Mouse (Mus musculus): ENCODE results near the gene Ap2m1. TPM values are rescaled to one million over a fixed set of nuclear protein-coding genes. Genes with fewer than 3 reads are reported as not detected.
"Not testable (repeated sequence)": the region's sequence is repeated elsewhere in the genome, so short reads cannot be mapped to it uniquely, and the experiment has no call there.

Gene Ap2m1
- 624 and 630 TPM in 2 replicates for polyA plus RNA-seq (2015; fragmentation: Nextera tagmentation; extraction: Ambion mirVana)

DNA sequence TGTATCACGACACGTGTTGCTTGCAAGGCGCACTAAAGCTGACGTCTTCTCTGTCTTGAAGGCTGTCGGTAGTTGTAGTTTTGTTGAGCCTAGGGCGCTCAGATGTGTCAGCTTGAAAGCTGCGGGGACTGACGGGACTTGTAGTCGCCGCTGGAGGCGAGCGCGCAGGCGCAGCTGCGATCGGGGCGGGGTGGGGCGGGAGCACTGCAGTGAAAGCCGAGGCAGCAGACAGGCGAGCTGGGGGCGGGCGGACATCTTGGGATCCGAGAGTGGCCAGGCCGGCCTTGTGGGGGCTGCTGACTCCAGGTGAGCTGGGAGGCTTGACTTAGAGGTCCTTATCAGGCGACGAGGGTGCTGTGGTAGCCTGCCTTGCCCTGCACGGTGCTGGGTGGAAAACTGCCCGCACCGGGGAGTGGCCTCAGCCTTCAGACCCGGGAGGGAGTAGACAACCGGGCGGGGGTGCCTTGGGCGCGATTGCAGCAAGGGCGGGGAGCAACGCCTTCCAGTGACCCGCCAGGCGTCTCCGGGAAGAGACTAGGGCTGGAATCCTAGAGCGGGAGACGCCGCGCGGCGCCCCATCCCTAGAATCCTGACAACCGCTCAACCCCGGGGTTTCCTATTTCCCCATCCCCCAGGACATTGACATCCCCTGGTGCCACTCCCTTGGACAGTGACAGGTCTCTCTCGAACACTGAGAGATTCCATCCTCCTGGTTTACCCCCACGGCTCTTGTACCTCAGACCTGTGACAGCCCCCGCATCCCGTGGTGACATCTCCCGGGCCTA, at the start of gene Ap2m1:
TSS of gene Ap2m1 (plus strand) at position 183 of the 785 bp plus-strand sequence.
- WGBS, result 0% methylated on average over 52 of the region's 52 CpGs
- peak; percentile 98 for ATAC-seq (ENCODE audit: low read depth)
- peaks cover 42% of the 10 kb centered on the region for H3K36me3 ChIP-seq (ENCODE audit: control insufficient read depth, insufficient read depth, low read length)

DNA sequence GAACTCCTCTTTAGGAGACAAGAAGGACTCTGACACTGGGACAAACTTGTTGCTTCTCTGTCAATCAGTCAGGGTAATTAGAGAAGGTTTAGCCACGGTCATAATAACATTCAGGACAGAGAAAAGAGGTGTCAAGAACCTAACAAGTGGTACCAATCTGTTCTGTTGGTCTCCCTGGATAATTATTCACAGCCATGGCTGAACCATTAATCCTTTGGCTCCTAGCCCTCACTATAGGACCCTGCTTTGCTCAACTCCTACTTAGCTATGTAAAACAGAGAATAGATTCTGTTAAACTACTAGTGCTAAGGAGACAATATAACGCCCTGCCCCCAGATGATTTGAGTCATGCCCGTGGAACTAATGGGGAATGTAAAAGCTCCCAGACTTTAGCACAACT, 49.2 kb upstream of the Ap2m1 start:
- WGBS, result 65% methylated on average over 3 of the region's 3 CpGs
- H3K4me2 ChIP-seq (ENCODE audit: low read depth, low read length), result no peak overlapping the region
- no peak for ATAC-seq (ENCODE audit: low read depth)
- H3K36me3 ChIP-seq (ENCODE audit: control insufficient read depth, insufficient read depth, low read length), result no peaks in the 10 kb centered on the region
- H3K4me1 ChIP-seq (replicated peaks; ENCODE audit: control insufficient read depth, insufficient read depth, low read length), result no peaks in the 10 kb centered on the region
- H3K27me3 ChIP-seq (ENCODE audit: control insufficient read depth, insufficient read depth, low read depth, low read length), result no peaks in the 10 kb centered on the region
- no peaks in the 10 kb centered on the region for H3K9me3 ChIP-seq (ENCODE audit: control insufficient read depth, low read length)
- no peak overlapping the region for H3K4me3 ChIP-seq (ENCODE audit: low read length)
- H3K9ac ChIP-seq (ENCODE audit: low read length), result no peak overlapping the region
- no peak overlapping the region for H3K27ac ChIP-seq (ENCODE audit: low read length)

More for the DNA sequence above, at the start of gene Ap2m1:
- H3K4me1 ChIP-seq (replicated peaks; ENCODE audit: control insufficient read depth, insufficient read depth, low read length), result peaks cover 20% of the 10 kb centered on the region
- H3K9me3 ChIP-seq (ENCODE audit: control insufficient read depth, low read length), result no peaks in the 10 kb centered on the region
- peak within 1 kb of the TSS; percentile 99 for H3K9ac ChIP-seq (ENCODE audit: low read length)
- peak within 1 kb of the TSS; percentile 91 for H3K4me3 ChIP-seq (ENCODE audit: low read length)
- no peaks in the 10 kb centered on the region for H3K27me3 ChIP-seq (ENCODE audit: control insufficient read depth, insufficient read depth, low read depth, low read length)
- H3K4me2 ChIP-seq (ENCODE audit: low read depth, low read length), result peak within 1 kb of the TSS; percentile 74
- peak within 1 kb of the TSS; percentile 87 for H3K27ac ChIP-seq (ENCODE audit: low read length)

DNA sequence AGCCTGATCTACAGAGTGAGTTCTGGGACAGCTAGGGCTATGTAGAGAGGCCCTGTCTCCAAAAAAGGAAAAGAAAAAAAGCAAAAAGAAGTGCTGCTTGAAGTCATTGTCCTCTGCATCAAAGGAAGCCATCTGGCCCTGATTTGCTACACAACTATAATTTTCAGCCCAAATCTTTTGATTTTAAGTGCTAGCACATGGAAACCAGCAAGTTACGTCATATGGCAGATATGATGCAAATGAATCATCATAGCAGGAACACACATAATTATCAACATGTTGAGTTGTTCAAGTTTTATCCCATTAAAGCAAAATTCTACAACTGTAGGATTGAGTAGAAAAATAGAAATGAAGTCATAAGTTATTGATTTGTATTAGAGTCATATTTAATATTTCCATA, 47.1 kb upstream of the Ap2m1 start:
- ATAC-seq (ENCODE audit: low read depth), result no peak
- H3K9me3 ChIP-seq (ENCODE audit: control insufficient read depth, low read length), result no peaks in the 10 kb centered on the region
- H3K4me1 ChIP-seq (replicated peaks; ENCODE audit: control insufficient read depth, insufficient read depth, low read length), result no peaks in the 10 kb centered on the region
- H3K4me3 ChIP-seq (ENCODE audit: low read length), result no peak overlapping the region
- 76% methylated on average over 1 of the region's 1 CpGs for WGBS
- H3K36me3 ChIP-seq (ENCODE audit: control insufficient read depth, insufficient read depth, low read length), result no peaks in the 10 kb centered on the region
- no peaks in the 10 kb centered on the region for H3K27me3 ChIP-seq (ENCODE audit: control insufficient read depth, insufficient read depth, low read depth, low read length)
- H3K27ac ChIP-seq (ENCODE audit: low read length), result no peak overlapping the region
- H3K9ac ChIP-seq (ENCODE audit: low read length), result no peak overlapping the region
- H3K4me2 ChIP-seq (ENCODE audit: low read depth, low read length), result no peak overlapping the region

DNA sequence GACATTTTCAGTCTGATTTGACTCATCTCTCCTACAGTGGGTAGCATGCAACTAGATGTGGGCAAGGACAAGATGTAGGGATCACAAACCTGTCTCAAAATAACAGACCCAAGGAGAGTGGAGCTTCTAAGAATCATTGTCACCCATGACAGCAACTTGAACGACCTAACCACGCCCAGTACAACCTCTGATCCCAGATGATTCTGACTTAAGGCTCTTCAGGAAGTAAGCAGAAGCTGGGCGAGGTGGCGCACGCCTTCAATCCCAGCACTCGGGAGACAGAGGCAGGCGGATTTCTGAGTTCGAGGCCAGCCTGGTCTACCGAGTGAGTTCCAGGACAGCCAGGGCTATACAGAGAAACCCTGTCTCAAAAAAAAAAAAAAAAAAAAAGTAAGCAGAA, 46.5 kb upstream of the Ap2m1 start:
- not testable (repeated sequence) for H3K4me2 ChIP-seq (ENCODE audit: low read depth, low read length); H3K9me3 ChIP-seq (ENCODE audit: control insufficient read depth, low read length); H3K4me1 ChIP-seq (replicated peaks; ENCODE audit: control insufficient read depth, insufficient read depth, low read length); ATAC-seq (ENCODE audit: low read depth); H3K4me3 ChIP-seq (ENCODE audit: low read length); H3K9ac ChIP-seq (ENCODE audit: low read length); H3K27ac ChIP-seq (ENCODE audit: low read length); H3K27me3 ChIP-seq (ENCODE audit: control insufficient read depth, insufficient read depth, low read depth, low read length); H3K36me3 ChIP-seq (ENCODE audit: control insufficient read depth, insufficient read depth, low read length)
- WGBS, result 85% methylated on average over 9 of the region's 9 CpGs

DNA sequence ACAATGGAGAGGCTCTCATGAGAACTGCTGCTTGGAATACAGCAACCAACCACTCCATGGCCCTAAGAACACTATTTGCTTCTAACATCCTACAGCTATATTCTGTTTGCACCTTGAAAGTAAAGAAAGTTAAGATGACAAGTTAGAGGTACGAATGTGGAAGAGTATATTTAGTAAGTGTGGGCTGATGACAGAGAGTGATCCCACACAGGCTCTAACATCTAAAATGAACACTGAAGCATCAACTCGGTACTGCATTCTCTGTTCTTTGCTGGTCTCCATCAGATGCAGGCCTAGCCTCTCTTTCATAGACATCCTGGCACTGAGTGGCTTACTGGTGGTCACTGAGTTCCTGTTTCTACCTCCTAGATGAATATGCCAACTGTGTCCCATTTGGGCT, 46.0 kb upstream of the Ap2m1 start:
- no peak overlapping the region for H3K9ac ChIP-seq (ENCODE audit: low read length)
- no peaks in the 10 kb centered on the region for H3K36me3 ChIP-seq (ENCODE audit: control insufficient read depth, insufficient read depth, low read length)
- H3K4me1 ChIP-seq (replicated peaks; ENCODE audit: control insufficient read depth, insufficient read depth, low read length), result no peaks in the 10 kb centered on the region
- no peaks in the 10 kb centered on the region for H3K9me3 ChIP-seq (ENCODE audit: control insufficient read depth, low read length)
- no peak overlapping the region for H3K4me3 ChIP-seq (ENCODE audit: low read length)
- no peak for ATAC-seq (ENCODE audit: low read depth)
- no peaks in the 10 kb centered on the region for H3K27me3 ChIP-seq (ENCODE audit: control insufficient read depth, insufficient read depth, low read depth, low read length)
- WGBS, result 69% methylated on average over 2 of the region's 2 CpGs
- no peak overlapping the region for H3K27ac ChIP-seq (ENCODE audit: low read length)
- no peak overlapping the region for H3K4me2 ChIP-seq (ENCODE audit: low read depth, low read length)

- no peaks in the 10 kb centered on the region for H3K36me3 ChIP-seq (ENCODE audit: control insufficient read depth, insufficient read depth, low read length)
- no peak overlapping the region for H3K27ac ChIP-seq (ENCODE audit: low read length)
- no peak overlapping the region for H3K4me3 ChIP-seq (ENCODE audit: low read length)
- H3K4me2 ChIP-seq (ENCODE audit: low read depth, low read length), result no peak overlapping the region
- H3K9me3 ChIP-seq (ENCODE audit: control insufficient read depth, low read length), result no peaks in the 10 kb centered on the region
- no peak for ATAC-seq (ENCODE audit: low read depth)
- H3K4me1 ChIP-seq (replicated peaks; ENCODE audit: control insufficient read depth, insufficient read depth, low read length), result no peaks in the 10 kb centered on the region
- no peaks in the 10 kb centered on the region for H3K27me3 ChIP-seq (ENCODE audit: control insufficient read depth, insufficient read depth, low read depth, low read length)
- WGBS, result 46% methylated on average over 2 of the region's 2 CpGs
- H3K9ac ChIP-seq (ENCODE audit: low read length), result no peak overlapping the region
Observed at GRCm38 (mm10) chr16:20490581-20490980, 44.7 kb upstream of the Ap2m1 start.

DNA sequence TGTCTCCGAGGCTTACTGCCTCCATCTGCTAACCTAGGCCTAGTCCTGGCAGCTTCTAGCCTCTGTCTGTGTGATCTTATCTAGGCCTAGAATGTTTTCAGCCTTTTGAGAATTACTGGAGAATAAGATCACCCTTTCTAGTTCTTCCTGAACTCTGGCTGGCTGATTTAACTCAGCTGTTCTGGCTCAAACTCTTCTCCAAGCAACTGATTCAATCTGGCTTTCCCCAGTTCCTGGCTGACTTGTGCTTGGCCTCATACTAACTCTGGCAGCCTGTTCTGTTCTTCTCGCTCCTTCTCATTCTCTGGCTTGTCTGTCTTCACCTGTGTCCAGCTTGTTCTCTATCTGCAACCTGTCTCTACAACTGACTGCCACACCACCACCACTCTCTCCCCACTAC, 44.0 kb upstream of the Ap2m1 start:
- Histone ChIP-seq H3K27ac (ENCODE audit: low read length) (no peak overlapping the region), H3K36me3 (ENCODE audit: control insufficient read depth, insufficient read depth, low read length) (no peaks in the 10 kb centered on the region), H3K4me3 (ENCODE audit: low read length) (no peak overlapping the region), H3K4me2 (ENCODE audit: low read depth, low read length) (no peak overlapping the region), H3K4me1 (replicated peaks; ENCODE audit: control insufficient read depth, insufficient read depth, low read length) (no peaks in the 10 kb centered on the region), H3K27me3 (ENCODE audit: control insufficient read depth, insufficient read depth, low read depth, low read length) (no peaks in the 10 kb centered on the region), H3K9me3 (ENCODE audit: control insufficient read depth, low read length) (no peaks in the 10 kb centered on the region), H3K9ac (ENCODE audit: low read length) (no peak overlapping the region)
- 73% methylated on average over 2 of the region's 2 CpGs for WGBS
- no peak for ATAC-seq (ENCODE audit: low read depth)

GRCm38 (mm10) chr16:20493452-20493851, 41.8 kb upstream of the Ap2m1 start:
- Histone ChIP-seq H3K9me3 (ENCODE audit: control insufficient read depth, low read length) (no peaks in the 10 kb centered on the region), H3K4me1 (replicated peaks; ENCODE audit: control insufficient read depth, insufficient read depth, low read length) (peaks cover 3% of the 10 kb centered on the region; the same call in 1 of the 2 replicates), H3K27ac (ENCODE audit: low read length) (no peak overlapping the region), H3K4me3 (ENCODE audit: low read length) (no peak overlapping the region), H3K36me3 (ENCODE audit: control insufficient read depth, insufficient read depth, low read length) (no peaks in the 10 kb centered on the region), H3K27me3 (ENCODE audit: control insufficient read depth, insufficient read depth, low read depth, low read length) (no peaks in the 10 kb centered on the region), H3K4me2 (ENCODE audit: low read depth, low read length) (no peak overlapping the region), H3K9ac (ENCODE audit: low read length) (no peak overlapping the region)
- no peak for ATAC-seq (ENCODE audit: low read depth)
- 71% methylated on average over 2 of the region's 2 CpGs for WGBS

DNA sequence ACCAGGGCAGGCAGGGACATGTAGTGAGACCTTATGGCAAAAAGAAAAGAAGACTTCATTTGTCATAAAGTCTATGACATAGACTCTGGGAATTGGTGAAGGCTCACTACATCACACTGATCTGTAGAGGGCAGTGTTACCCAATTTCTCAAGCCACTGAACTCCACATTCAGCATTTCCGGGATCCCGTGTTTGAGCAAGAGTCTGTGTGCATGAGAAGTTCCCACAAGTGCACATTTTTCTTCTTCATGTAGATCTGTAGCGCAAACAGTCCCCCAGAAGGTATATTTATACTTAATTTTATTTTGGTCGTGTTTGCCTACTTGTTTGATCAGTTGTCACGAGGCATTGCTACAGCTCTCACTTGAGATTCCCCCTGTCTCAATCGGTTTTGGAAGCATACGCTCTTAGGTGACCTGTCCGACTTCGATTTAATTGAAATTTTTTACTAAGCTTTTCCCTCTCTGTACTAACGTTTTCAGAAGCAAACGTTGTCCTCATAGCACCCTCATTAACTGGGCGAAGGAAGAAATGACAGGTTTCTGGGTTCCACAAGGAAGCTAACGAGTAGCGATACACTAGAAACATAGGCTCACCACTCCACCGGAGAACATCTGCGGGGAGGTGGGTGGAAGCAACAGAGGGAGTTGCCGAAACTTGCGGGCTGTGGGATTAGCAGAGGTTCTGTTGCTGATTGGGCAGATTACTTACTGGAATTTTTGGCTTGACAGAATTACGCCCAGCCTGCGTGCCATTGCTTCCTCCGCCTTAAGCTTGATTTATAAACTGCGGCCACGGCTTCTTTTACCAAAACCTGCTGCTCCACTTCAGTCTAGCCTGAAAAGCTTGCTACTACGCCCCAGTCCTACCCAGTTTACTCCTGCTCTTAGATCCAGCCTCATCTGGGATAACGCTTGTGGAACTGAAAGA, 38.3 kb upstream of the Ap2m1 start:
- peak; percentile 39 for ATAC-seq (ENCODE audit: low read depth)
- H3K27ac ChIP-seq (ENCODE audit: low read length), result peak overlapping the region; percentile 45
- peaks cover 10% of the 10 kb centered on the region for H3K36me3 ChIP-seq (ENCODE audit: control insufficient read depth, insufficient read depth, low read length)
- H3K27me3 ChIP-seq (ENCODE audit: control insufficient read depth, insufficient read depth, low read depth, low read length), result no peaks in the 10 kb centered on the region
- peak overlapping the region; percentile 49 for H3K4me3 ChIP-seq (ENCODE audit: low read length)
- 17% methylated on average over 25 of the region's 25 CpGs for WGBS
- H3K9me3 ChIP-seq (ENCODE audit: control insufficient read depth, low read length), result no peaks in the 10 kb centered on the region
- peaks cover 11% of the 10 kb centered on the region for H3K4me1 ChIP-seq (replicated peaks; ENCODE audit: control insufficient read depth, insufficient read depth, low read length)
- peak overlapping the region; percentile 78 for H3K4me2 ChIP-seq (ENCODE audit: low read depth, low read length)
- peak overlapping the region; percentile 53 for H3K9ac ChIP-seq (ENCODE audit: low read length)

Measured in lung, embryonic 16.5 days (tissue).